Mouse (Mus musculus) telencephalon, adult 2 months (tissue): Measurements from ENCODE around the gene Mef2a.

Source experiments
- DNase-seq: peaks from one replicate; pipeline ENCODE4 v3.0.0-alpha.2; 2011; ENCODE audit warnings: low read depth, low spot score

The Mef2a gene

DNA sequence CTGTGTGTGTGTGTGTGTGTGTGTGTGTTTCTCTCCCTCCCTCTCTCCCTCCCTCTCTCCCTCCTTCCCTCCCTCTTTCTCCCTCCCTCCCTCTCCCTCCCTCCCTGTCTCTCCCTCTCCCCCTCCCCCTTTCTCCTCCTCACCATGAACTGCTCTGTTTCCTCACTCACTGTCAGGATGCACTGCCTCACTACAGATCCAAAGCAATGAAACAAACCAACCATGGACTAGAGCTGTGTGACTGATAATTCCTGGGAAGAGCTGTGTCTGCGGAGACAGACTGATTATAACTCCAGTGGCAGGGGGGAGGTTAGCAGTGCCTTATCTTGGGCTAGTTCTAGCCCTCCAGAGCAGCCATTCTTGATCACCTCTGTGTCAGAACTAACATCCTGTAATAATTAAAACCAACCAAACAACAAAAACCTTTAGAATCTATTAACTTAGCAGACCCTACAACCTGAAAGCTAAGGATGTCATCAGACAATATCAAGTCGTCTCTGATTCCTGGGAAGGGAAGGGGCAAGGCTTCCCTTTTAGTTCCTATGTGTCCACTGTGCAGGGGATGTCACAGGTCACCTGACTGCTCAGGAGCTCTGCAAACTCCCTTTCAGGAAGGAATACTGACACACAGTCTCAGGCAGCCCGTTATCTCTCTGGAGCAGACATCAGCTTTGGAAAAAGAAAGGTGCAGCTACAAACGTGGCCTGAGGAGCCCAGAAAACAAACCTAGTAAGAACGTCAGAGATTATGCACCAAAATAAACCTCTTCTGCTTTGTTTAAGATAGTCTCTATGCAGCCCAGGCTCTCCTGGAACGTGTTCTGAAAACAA, 162.4 kb downstream of the Mef2a start:
- no peak for DNase-seq

DNA sequence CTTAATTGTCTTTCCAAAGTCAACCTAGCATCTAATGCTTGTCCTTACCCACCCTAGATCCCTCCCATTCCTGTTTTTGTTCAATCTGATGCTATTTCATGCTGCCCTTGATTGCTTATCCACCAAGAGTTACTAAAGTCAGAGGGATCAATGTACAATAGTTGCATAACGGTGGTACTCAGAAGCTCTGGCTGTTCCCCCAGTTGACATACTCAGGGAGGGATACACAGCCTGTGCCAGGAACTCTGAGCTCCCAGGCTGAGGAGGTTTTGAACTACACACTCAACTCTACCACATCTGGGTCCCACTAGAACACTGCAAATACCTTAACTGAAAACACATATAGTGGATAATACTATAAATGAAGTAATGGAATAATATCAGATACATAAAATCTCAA, 164.3 kb downstream of the Mef2a start:
- no peak for DNase-seq

DNA sequence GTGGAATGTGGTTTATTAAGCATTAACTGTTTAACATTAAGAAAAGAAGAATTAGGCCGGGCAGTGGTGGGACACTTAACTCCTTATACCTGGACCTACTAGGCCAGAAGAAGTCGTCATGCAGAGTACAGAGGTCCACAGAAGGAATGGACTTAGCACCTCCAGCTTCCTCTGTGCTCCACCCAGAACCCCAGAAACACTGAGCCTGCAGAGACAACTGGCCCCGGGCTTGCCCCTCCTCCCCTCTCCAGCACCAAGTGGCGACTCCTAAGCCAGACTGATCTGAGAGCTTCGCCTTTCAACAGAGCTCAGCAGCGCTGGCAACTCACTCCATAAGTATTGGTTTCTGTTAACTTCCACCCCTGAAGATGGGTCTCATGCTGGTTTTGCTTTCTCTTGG, 165.0 kb downstream of the Mef2a start:
- DNase-seq = no peak

DNA sequence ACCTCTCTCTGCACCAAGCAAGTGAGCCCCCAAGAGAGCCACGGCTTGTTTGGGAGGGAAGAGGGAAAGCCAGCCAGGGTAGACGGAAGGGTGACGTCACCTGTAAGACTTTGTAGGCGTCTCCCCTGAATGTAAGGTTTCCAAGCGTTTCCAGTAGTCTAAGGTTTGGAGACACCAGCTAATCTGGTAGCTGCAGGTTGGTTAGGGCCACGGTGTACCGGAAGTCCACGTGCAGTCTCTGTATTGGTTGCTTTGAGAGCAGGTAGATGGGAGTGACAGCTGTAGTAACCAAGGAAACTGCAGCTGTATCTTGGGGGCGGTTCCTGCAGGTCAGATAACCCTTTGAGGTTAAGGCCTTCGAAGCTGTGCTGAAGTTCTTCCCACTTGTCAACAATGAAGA, 166.2 kb downstream of the Mef2a start:
- no peak for DNase-seq

DNA sequence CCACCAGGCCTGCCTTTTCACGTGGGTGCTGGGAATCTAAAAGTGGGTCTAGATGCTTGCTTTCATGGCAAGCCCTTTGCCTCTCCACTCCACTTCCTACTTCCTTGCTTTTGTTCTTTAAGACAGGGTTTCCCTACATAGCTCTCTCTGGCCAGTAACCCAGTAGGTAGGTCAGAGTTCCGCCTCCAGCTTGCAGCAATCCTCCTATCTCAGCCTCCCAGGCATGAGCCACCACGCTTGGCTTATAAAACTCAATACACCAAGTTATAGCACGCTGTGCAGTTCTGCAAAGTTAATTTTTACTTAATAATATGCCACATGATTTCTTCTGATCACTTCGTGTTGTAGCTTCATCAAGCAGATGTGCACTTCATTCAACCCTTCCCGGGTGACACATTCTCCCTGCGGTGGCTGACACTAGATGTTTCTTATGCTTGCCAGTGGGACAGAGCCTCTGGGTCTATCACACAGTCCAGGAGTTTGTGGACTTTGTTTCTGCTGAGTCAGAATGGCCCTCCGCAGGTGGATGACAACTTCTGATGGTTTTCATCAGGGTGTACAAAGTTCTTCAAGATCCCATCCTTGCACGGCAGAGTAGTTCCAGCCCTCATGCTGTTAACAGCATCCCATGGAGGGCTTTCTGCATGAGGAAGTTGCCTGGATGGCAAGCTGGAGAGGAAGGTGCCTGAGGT, 166.8 kb downstream of the Mef2a start:
- DNase-seq = no peak

DNA sequence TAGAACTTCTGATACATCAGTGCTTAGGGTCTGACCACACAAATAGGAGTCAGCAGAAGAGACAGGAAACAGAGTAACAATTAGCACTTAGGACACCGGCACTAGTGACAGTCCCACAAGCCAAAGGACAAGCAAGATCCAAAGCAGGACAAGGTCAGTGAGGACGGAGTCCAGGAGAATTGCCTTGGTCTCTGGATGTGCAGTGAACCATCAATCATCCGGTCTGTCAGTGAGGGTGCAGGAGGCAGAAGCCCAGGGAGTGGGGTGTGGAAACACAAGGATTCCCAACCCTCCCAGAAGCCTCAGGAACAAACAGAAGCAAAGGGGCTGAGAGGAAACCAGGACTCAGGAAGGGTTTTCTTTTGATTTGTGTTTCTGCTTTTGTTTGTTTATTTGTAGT, 169.0 kb downstream of the Mef2a start:
- DNase-seq = no peak

DNA sequence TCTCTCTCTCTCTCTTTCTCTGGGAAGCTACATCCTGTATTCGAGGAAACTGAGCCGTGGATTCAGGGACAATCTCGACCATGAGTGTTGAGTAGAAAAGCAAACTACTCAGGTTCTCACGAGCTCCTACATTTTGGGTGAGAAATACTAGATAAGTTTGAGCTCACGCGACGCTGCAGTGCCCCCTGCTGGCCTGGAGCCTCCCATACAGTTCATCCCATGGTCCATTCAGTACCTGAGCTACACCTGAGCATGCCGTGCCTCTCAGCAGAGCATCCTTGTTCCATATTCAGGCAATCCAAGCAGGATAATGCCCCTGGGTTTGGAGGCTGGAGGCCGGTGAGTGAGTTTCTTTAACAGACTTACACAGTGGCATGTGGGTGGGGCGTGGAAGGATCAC, 173.2 kb downstream of the Mef2a start:
- no peak for DNase-seq

DNA sequence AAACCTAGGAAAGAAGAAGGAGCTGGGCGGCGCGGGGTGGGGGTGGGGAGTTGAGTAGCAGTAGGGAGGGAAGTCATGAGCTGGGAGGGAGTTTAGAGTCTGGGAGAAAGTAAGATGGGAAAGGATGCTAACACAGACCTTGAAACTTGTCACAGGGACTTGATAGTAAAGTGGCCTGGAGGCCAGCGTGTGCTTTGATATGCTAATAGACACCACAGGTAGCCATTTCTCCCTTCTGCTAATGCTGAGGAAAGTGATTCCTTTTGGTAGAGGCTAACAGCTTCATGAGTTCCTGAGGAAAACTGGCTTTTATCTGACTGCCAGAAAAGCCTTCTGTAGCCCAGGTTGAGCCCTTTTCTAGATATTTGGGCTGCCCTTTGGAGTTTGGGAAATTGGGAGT, 188.9 kb downstream of the Mef2a start:
- DNase-seq = no peak
